Comparison of ENCODE assay signal across 8 mouse cellular contexts in the genomic region with DNA sequence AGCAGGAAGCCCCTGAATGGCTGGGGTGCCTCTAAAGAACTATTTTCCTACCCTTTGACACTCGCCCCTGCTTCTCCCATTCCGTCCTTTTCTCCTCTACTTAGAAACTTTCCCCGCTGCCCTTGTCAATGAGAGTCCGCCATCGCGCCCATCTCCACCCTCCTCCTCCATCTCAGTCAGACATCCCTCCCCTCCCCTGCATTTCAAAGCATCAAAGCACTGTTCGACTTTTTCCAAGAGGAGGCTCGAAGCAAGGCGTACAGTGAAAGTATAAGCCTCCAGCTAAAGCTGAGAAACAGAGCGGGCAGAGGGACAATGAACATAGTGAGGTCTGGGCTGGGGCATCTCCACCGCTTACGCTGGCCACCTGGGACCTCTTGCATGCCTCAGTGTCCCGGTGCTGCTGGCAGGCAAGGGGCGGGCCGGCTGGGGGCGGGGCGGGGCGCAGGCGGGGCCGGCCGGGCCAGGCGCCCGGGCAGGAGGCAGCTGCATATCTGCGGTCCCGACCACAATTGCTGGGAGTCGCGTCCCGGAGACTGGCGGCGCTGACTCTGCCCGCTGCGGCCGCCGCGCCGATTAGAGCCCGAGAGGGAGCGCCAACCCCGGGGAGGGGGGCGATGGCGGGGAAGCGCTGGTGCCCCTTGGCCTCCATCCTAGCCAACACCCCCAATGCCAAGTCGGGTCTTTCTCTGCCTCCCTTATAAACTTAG. TPM values are rescaled to one million over a fixed set of nuclear protein-coding genes. Genes with fewer than 3 reads are reported as not detected.
A peak's percentile ranks its signal among the peaks of the same experiment; 100 is the strongest.
DNase-seq lines count a peak whose midpoint lies in the region; ATAC-seq and TF ChIP-seq lines count a peak whose summit lies in the region.

No protein-coding gene starts in this region.

- TF ChIP-seq CTCF in brain, embryonic 14.5 days (IDR thresholded peaks at IDR 0.05; ENCODE audit: borderline replicate concordance, extremely low read depth, insufficient read depth, insufficient read length), result no peak
- TF ChIP-seq CTCF in hindbrain, postnatal 0 days (IDR thresholded peaks at IDR 0.05; ENCODE audit: low read depth), result no peak

- ATAC-seq in forebrain, embryonic 16.5 days, result peak; percentile 77
- ATAC-seq in hindbrain, postnatal 0 days, result peak; percentile 70
- ATAC-seq in liver, embryonic 15.5 days (ENCODE audit: insufficient read depth), result peak; percentile 89
- ATAC-seq in neural tube, embryonic 13.5 days (ENCODE audit: low read depth), result peak; percentile 80

- no peaks in the 10 kb centered on the region for H3K36me3 ChIP-seq in forebrain, embryonic 16.5 days (ENCODE audit: control insufficient read depth, insufficient read depth)
- H3K36me3 ChIP-seq in hindbrain, postnatal 0 days (ENCODE audit: insufficient read depth, low read length), result no peaks in the 10 kb centered on the region
- no peaks in the 10 kb centered on the region for H3K36me3 ChIP-seq in liver, embryonic 15.5 days (replicated peaks)
- H3K36me3 ChIP-seq in neural tube, embryonic 13.5 days, result no peaks in the 10 kb centered on the region

- peak overlapping the region; percentile 95 for H3K4me2 ChIP-seq in forebrain, embryonic 16.5 days (ENCODE audit: low read length)
- H3K4me2 ChIP-seq in hindbrain, postnatal 0 days (ENCODE audit: low read depth, low read length), result peak overlapping the region; percentile 99
- H3K4me2 ChIP-seq in liver, embryonic 15.5 days, result peak overlapping the region; percentile 94
- H3K4me2 ChIP-seq in neural tube, embryonic 13.5 days, result peak overlapping the region; percentile 84

- H3K4me1 ChIP-seq in forebrain, embryonic 16.5 days (replicated peaks; ENCODE audit: control insufficient read depth, insufficient read depth, low read length), result peaks cover 16% of the 10 kb centered on the region
- 0 out of 2 replicates have a peak, but pooled peaks cover 6% of the 10 kb centered on the region for H3K4me1 ChIP-seq in hindbrain, postnatal 0 days (ENCODE audit: insufficient read depth, low read length)
- peaks cover 25% of the 10 kb centered on the region for H3K4me1 ChIP-seq in liver, embryonic 15.5 days (replicated peaks)
- peaks cover 19% of the 10 kb centered on the region for H3K4me1 ChIP-seq in neural tube, embryonic 13.5 days (replicated peaks)

- DNase-seq in thymus, adult 18-20 months, result peak; percentile 35 to 49
- DNase-seq in thymus, postnatal 0 days (ENCODE audit: low spot score), result no peak
- DNase-seq in brain, embryonic 14.5 days (ENCODE audit: low read depth), result peak; percentile 52
- DNase-seq in hindbrain, postnatal 0 days (ENCODE audit: low spot score), result peak; percentile 51
- DNase-seq in urinary bladder, postnatal 36 days (ENCODE audit: low spot score in 2 of 2), result peak; percentile 39 to 44

- H3K4me3 ChIP-seq in forebrain, embryonic 16.5 days (replicated peaks; ENCODE audit: low read length), result peak overlapping the region; percentile 59
- peak overlapping the region; percentile 54 for H3K4me3 ChIP-seq in hindbrain, postnatal 0 days (ENCODE audit: low read length)
- H3K4me3 ChIP-seq in liver, embryonic 15.5 days (replicated peaks), result peak overlapping the region; percentile 64
- peak overlapping the region; percentile 51 for H3K4me3 ChIP-seq in neural tube, embryonic 13.5 days

- H3K9me3 ChIP-seq in forebrain, embryonic 16.5 days (ENCODE audit: control insufficient read depth, low read length), result no peaks in the 10 kb centered on the region
- no peaks in the 10 kb centered on the region for H3K9me3 ChIP-seq in hindbrain, postnatal 0 days (ENCODE audit: low read length)
- no peaks in the 10 kb centered on the region for H3K9me3 ChIP-seq in liver, embryonic 15.5 days (replicated peaks)
- H3K9me3 ChIP-seq in neural tube, embryonic 13.5 days, result no peaks in the 10 kb centered on the region

- peaks cover 6% of the 10 kb centered on the region; the same call in 1 of the 2 replicates for H3K27me3 ChIP-seq in forebrain, embryonic 16.5 days (replicated peaks; ENCODE audit: control insufficient read depth, insufficient read depth, low read length)
- H3K27me3 ChIP-seq in hindbrain, postnatal 0 days (ENCODE audit: insufficient read depth, low read length), result no peaks in the 10 kb centered on the region
- peaks cover 54% of the 10 kb centered on the region for H3K27me3 ChIP-seq in liver, embryonic 15.5 days
- 0 out of 2 replicates have a peak, but pooled peaks cover 4% of the 10 kb centered on the region for H3K27me3 ChIP-seq in neural tube, embryonic 13.5 days

- TF ChIP-seq POLR2A in brain, embryonic 14.5 days (IDR thresholded peaks at IDR 0.05; ENCODE audit: borderline replicate concordance, extremely low read depth, insufficient read depth, insufficient read length, poor library complexity, severe bottlenecking), result 0 out of 2 replicates have a peak, but pooled peaks have one; percentile 28

- H3K9ac ChIP-seq in forebrain, embryonic 16.5 days (replicated peaks; ENCODE audit: low read depth, low read length), result peak overlapping the region; percentile 68
- peak overlapping the region; percentile 56 for H3K9ac ChIP-seq in hindbrain, postnatal 0 days (replicated peaks; ENCODE audit: low read length)
- peak overlapping the region; percentile 54 for H3K9ac ChIP-seq in liver, embryonic 15.5 days
- H3K9ac ChIP-seq in neural tube, embryonic 13.5 days, result peak overlapping the region; percentile 75

- WGBS in forebrain, embryonic 16.5 days, result under 1% methylated on average over 43 of the region's 43 CpGs
- WGBS in hindbrain, postnatal 0 days, result under 1% methylated on average over 42 of the region's 43 CpGs
- WGBS in liver, embryonic 15.5 days (ENCODE audit: insufficient replicate concordance), result 1% methylated on average over 42 of the region's 43 CpGs
- WGBS in neural tube, embryonic 13.5 days, result under 1% methylated on average over 42 of the region's 43 CpGs

- H3K27ac ChIP-seq in forebrain, embryonic 16.5 days (ENCODE audit: low read length), result no peak overlapping the region
- peak overlapping the region; percentile 43 for H3K27ac ChIP-seq in hindbrain, postnatal 0 days
- peak overlapping the region; percentile 3; the same call in 1 of the 2 replicates for H3K27ac ChIP-seq in liver, embryonic 15.5 days (replicated peaks)
- peak overlapping the region; percentile 73 for H3K27ac ChIP-seq in neural tube, embryonic 13.5 days (replicated peaks)

RNA-seq across cellular contexts. Expression of gene Sp7, which starts 9.6 kb away (rescaled TPM):
- 0.10 and 0.13 TPM in 2 replicates for polyA plus RNA-seq in thymus, postnatal 0 days (2015; fragmentation: Nextera tagmentation; extraction: Ambion mirVana)
- polyA plus RNA-seq in brain, embryonic 14.5 days (2012; rRNA removed), result 0.69 and 4.1 TPM in 2 replicates
- 0.38 and 1.1 TPM in 2 replicates for polyA plus RNA-seq in forebrain, embryonic 16.5 days (2015; fragmentation: Nextera tagmentation; extraction: Ambion mirVana)
- 0.11 and 0.31 TPM in 2 replicates for total RNA-seq in hindbrain, postnatal 0 days (2014; rRNA removed)
- 0.38 and 0.40 TPM in 2 replicates for polyA plus RNA-seq in hindbrain, postnatal 0 days (2015; fragmentation: Nextera tagmentation; extraction: Ambion mirVana)
- polyA plus RNA-seq in liver, embryonic 15.5 days (2015; fragmentation: Nextera tagmentation; extraction: Ambion mirVana), result not detected in 2 replicates
- polyA plus RNA-seq in neural tube, embryonic 13.5 days (2015; fragmentation: Nextera tagmentation; extraction: Ambion mirVana), result 0.47 and 0.69 TPM in 2 replicates

RNA-seq across cellular contexts. Expression of gene Aaas, which starts 26.0 kb away (rescaled TPM):
- polyA plus RNA-seq in thymus, postnatal 0 days (2015; fragmentation: Nextera tagmentation; extraction: Ambion mirVana), result 56.8 and 61.7 TPM in 2 replicates
- polyA plus RNA-seq in brain, embryonic 14.5 days (2012; rRNA removed), result 33.6 and 49.2 TPM in 2 replicates
- 42.0 and 44.7 TPM in 2 replicates for polyA plus RNA-seq in forebrain, embryonic 16.5 days (2015; fragmentation: Nextera tagmentation; extraction: Ambion mirVana)
- total RNA-seq in hindbrain, postnatal 0 days (2014; rRNA removed), result 19.4 and 25.4 TPM in 2 replicates
- polyA plus RNA-seq in hindbrain, postnatal 0 days (2015; fragmentation: Nextera tagmentation; extraction: Ambion mirVana), result 31.4 and 36.4 TPM in 2 replicates
- polyA plus RNA-seq in liver, embryonic 15.5 days (2015; fragmentation: Nextera tagmentation; extraction: Ambion mirVana), result 41.7 and 48.3 TPM in 2 replicates
- 31.3 and 36.8 TPM in 2 replicates for polyA plus RNA-seq in neural tube, embryonic 13.5 days (2015; fragmentation: Nextera tagmentation; extraction: Ambion mirVana)

RNA-seq across cellular contexts. Expression of gene Sp1, which starts 29.3 kb away (rescaled TPM):
- polyA plus RNA-seq in thymus, postnatal 0 days (2015; fragmentation: Nextera tagmentation; extraction: Ambion mirVana), result 9.7 and 10.9 TPM in 2 replicates
- 19.2 and 20.8 TPM in 2 replicates for polyA plus RNA-seq in brain, embryonic 14.5 days (2012; rRNA removed)
- 5.0 and 5.9 TPM in 2 replicates for polyA plus RNA-seq in forebrain, embryonic 16.5 days (2015; fragmentation: Nextera tagmentation; extraction: Ambion mirVana)
- 24.7 and 26.0 TPM in 2 replicates for total RNA-seq in hindbrain, postnatal 0 days (2014; rRNA removed)
- 3.0 and 3.5 TPM in 2 replicates for polyA plus RNA-seq in hindbrain, postnatal 0 days (2015; fragmentation: Nextera tagmentation; extraction: Ambion mirVana)
- 3.5 and 3.7 TPM in 2 replicates for polyA plus RNA-seq in liver, embryonic 15.5 days (2015; fragmentation: Nextera tagmentation; extraction: Ambion mirVana)
- 4.3 and 6.0 TPM in 2 replicates for polyA plus RNA-seq in neural tube, embryonic 13.5 days (2015; fragmentation: Nextera tagmentation; extraction: Ambion mirVana)

RNA-seq across cellular contexts. Expression of gene Myg1, which starts 45.1 kb away (rescaled TPM):
- 94.7 and 107 TPM in 2 replicates for polyA plus RNA-seq in thymus, postnatal 0 days (2015; fragmentation: Nextera tagmentation; extraction: Ambion mirVana)
- 109 and 137 TPM in 2 replicates for polyA plus RNA-seq in brain, embryonic 14.5 days (2012; rRNA removed)
- 105 and 111 TPM in 2 replicates for polyA plus RNA-seq in forebrain, embryonic 16.5 days (2015; fragmentation: Nextera tagmentation; extraction: Ambion mirVana)
- total RNA-seq in hindbrain, postnatal 0 days (2014; rRNA removed), result 56.5 and 58.0 TPM in 2 replicates
- 78.8 and 79.8 TPM in 2 replicates for polyA plus RNA-seq in hindbrain, postnatal 0 days (2015; fragmentation: Nextera tagmentation; extraction: Ambion mirVana)
- polyA plus RNA-seq in liver, embryonic 15.5 days (2015; fragmentation: Nextera tagmentation; extraction: Ambion mirVana), result 38.1 and 40.1 TPM in 2 replicates
- 74.0 and 82.6 TPM in 2 replicates for polyA plus RNA-seq in neural tube, embryonic 13.5 days (2015; fragmentation: Nextera tagmentation; extraction: Ambion mirVana)

RNA-seq across cellular contexts. Expression of gene Pfdn5, which starts 50.7 kb away (rescaled TPM):
- 446 and 454 TPM in 2 replicates for polyA plus RNA-seq in thymus, postnatal 0 days (2015; fragmentation: Nextera tagmentation; extraction: Ambion mirVana)
- 303 and 362 TPM in 2 replicates for polyA plus RNA-seq in brain, embryonic 14.5 days (2012; rRNA removed)
- polyA plus RNA-seq in forebrain, embryonic 16.5 days (2015; fragmentation: Nextera tagmentation; extraction: Ambion mirVana), result 429 and 443 TPM in 2 replicates
- 119 and 139 TPM in 2 replicates for total RNA-seq in hindbrain, postnatal 0 days (2014; rRNA removed)
- polyA plus RNA-seq in hindbrain, postnatal 0 days (2015; fragmentation: Nextera tagmentation; extraction: Ambion mirVana), result 531 and 540 TPM in 2 replicates
- 104 and 114 TPM in 2 replicates for polyA plus RNA-seq in liver, embryonic 15.5 days (2015; fragmentation: Nextera tagmentation; extraction: Ambion mirVana)
- 438 and 480 TPM in 2 replicates for polyA plus RNA-seq in neural tube, embryonic 13.5 days (2015; fragmentation: Nextera tagmentation; extraction: Ambion mirVana)
